Mouse (Mus musculus) liver, embryonic 11.5 days (tissue): ENCODE results near the gene Tln2. TPM values are rescaled to one million over a fixed set of nuclear protein-coding genes. Genes with fewer than 3 reads are reported as not detected.

Experiments used
- ATAC-seq: fragments of 200-750 bp; cut with Nextera tagmentation; replicated peaks from 2 replicates; pipeline ENCODE4 v1.8.0; 2017; ENCODE audit warnings: moderate number of reproducible peaks, mild to moderate bottlenecking, moderate TSS enrichment, moderate library complexity; ENCODE audit not compliant: low FRiP score
- DNase-seq: peaks from one replicate; pipeline ENCODE4 v3.0.0-alpha.2; 2017; ENCODE audit warnings: low spot score
- H3K27ac ChIP-seq: fragments of 300-500 bp; sonication (generic); 2 replicates; pipeline ENCODE4 v1.5.1; 2014; ENCODE audit warnings: mild to moderate bottlenecking, low read depth, low read length, control low read depth
- H3K27me3 ChIP-seq: fragments of 300-500 bp; sonication (generic); replicated peaks from 2 replicates; pipeline ENCODE4 v1.6.1; 2014; ENCODE audit warnings: low read length, mixed read lengths; ENCODE audit not compliant: control insufficient read depth, insufficient read depth
- H3K36me3 ChIP-seq: fragments of 300-500 bp; sonication (generic); 2 replicates; pipeline ENCODE4 v1.6.1; 2014; ENCODE audit warnings: mild to moderate bottlenecking, low read length, moderate library complexity, mixed read lengths; ENCODE audit not compliant: control insufficient read depth, insufficient read depth
- H3K4me1 ChIP-seq: fragments of 300-500 bp; sonication (generic); replicated peaks from 2 replicates; pipeline ENCODE4 v1.6.1; 2014; ENCODE audit warnings: low read length, mixed read lengths; ENCODE audit not compliant: control insufficient read depth, insufficient read depth
- H3K4me2 ChIP-seq: fragments of 300-500 bp; sonication (generic); 2 replicates; pipeline ENCODE4 v1.6.1; 2014; ENCODE audit warnings: mild to moderate bottlenecking, control low read depth, moderate library complexity
- H3K4me3 ChIP-seq: fragments of 300-500 bp; sonication (generic); 2 replicates; pipeline ENCODE4 v1.5.1; 2014; ENCODE audit warnings: low read depth, low read length, control low read depth
- H3K9ac ChIP-seq: fragments of 300-500 bp; sonication (generic); 2 replicates; pipeline ENCODE4 v1.6.1; 2014; ENCODE audit warnings: low read depth, low read length, control low read depth
- H3K9me3 ChIP-seq: fragments of 300-500 bp; sonication (generic); 2 replicates; pipeline ENCODE4 v1.6.1; 2016; ENCODE audit warnings: low read length, inconsistent platforms, mixed read lengths; ENCODE audit not compliant: control insufficient read depth
- WGBS: fragments of 180-500 bp; shearing (Covaris S2); extraction: QIAGEN DNeasy Blood & Tissue Kit; methylation state at CpG from one replicate; pipeline ENCODE4 v1.1.7; 2014; 5-methylcytosine and 5-hydroxymethylcytosine counted together
- polyA plus RNA-seq: library from polyadenylated mRNA; unstranded; fragments of >200 nt; fragmentation: Nextera tagmentation; extraction: Ambion mirVana; gene quantifications from 2 replicates; pipeline ENCODE4 v1.2.1, GENCODE M21; 2014

Gene Tln2
- polyA plus RNA-seq, 1 experiment from 2014 or later, result 12.7 TPM

DNA sequence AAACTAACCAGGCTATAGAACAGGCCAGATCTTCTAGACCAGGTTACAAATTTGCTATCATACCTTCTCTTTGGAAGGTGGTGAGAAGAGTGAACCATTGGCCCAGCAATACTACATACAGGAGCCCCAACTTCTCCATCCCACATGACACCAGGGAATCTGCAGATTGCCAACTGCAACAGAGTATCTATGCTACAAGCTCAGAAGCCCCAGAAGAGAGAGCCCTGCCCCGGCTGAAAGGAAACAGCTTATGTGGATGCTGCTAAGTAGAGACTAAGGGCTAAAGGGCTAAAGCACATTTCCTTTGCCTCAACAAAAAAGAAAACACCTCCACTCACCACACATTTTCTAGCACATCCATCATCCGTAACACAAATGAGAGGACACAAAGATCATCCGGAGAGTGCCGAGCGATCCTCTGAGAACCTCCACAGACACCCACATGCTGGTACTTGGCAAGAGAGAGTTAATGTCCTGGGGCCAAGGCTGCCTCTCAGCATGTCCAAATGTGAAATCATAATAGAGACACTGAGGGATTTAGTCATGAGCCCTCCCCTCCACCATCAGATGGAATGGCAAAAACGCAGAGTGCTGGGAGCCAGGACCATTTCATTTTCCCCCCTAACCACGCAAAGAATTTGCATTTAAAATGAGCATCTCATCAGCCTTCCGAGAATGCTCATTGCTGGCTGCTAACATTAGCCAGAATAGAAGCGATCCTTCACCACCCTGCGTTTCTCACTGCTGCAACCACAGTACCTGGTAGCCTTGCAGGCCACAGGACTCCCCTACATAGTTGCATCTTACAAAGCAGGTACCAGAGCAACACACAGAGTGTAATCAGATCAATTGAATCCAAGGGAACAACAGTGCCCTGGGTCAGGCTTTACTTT, 13.5 kb upstream of the Tln2 start:
- DNase-seq, result no peak
- Histone ChIP-seq H3K36me3 (no peaks in the 10 kb centered on the region), H3K4me2 (no peak overlapping the region), H3K4me1 (no peaks in the 10 kb centered on the region), H3K4me3 (no peak overlapping the region), H3K27ac (no peak overlapping the region), H3K9me3 (no peaks in the 10 kb centered on the region), H3K27me3 (no peaks in the 10 kb centered on the region), H3K9ac (no peak overlapping the region)
- 72% methylated on average over 10 of the region's 10 CpGs for WGBS
- ATAC-seq, result no peak

DNA sequence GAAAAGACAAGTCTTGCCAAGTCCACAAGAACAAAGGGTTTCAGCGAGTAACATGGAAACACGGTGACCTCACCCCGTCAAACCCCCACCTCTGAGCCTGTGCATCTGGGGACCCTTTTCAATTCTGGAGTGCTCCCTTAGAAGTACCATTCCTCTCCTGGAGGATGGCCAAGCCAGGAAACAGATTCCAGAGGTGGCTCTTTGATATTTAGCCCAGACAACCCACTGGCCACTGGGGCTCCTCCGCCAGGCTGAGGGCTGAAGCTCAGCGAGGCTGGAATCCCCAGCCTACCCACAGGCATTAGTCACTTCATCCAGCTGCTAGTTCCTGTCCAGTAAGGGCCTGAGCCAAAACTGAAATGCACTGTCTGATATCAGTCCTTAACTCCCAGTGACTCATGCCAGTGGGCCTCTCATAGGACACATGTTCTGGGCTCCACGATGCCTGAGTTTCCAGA, 6.3 kb upstream of the Tln2 start:
- H3K27me3 ChIP-seq, result no peaks in the 10 kb centered on the region
- no peak overlapping the region for H3K4me2 ChIP-seq
- DNase-seq (no peak), ATAC-seq (no peak)
- no peak overlapping the region for H3K9ac ChIP-seq
- no peak overlapping the region for H3K4me3 ChIP-seq
- no peak overlapping the region for H3K27ac ChIP-seq
- H3K4me1 ChIP-seq, result no peaks in the 10 kb centered on the region
- no peaks in the 10 kb centered on the region for H3K9me3 ChIP-seq
- WGBS, result 82% methylated on average over 6 of the region's 6 CpGs
- no peaks in the 10 kb centered on the region for H3K36me3 ChIP-seq

DNA sequence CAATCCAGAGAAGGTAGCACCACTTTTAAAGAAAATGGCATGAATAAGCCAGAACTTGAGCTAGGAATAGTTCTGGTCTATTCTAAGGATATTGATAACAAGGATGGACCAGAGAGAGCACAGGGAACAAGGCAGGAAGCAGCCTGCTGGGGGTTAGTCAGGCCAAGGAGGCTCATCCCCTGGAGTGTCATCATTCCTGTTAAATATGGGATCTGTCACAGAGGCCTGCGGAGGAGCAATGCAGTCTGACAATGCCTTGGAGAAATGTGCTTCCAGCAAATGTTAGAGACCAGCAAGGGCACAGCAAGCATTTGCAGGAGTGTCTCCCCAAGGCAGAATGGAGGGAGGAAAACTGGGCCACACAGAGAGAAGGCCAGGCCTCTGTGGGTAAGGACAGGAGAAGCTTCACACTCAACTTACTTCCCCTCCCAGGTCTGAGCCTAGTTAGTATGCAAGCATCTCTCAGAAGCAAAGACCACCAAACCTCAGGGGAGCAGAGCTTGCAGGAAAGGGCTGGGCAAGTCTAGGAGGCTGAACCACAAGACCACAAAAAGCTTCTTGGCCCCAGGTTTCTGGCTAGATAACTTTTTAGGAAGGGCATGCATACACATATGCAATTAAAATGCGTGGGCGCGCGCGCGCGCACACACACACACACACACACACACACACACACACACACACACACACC, 9.5 kb downstream of the Tln2 start:
- no peak for DNase-seq
- Histone ChIP-seq H3K36me3 (no peaks in the 10 kb centered on the region), H3K27me3 (no peaks in the 10 kb centered on the region), H3K4me3 (no peak overlapping the region), H3K4me1 (no peaks in the 10 kb centered on the region), H3K9ac (no peak overlapping the region), H3K9me3 (no peaks in the 10 kb centered on the region), H3K27ac (no peak overlapping the region), H3K4me2 (no peak overlapping the region)
- 89% methylated on average over 8 of the region's 8 CpGs for WGBS
- ATAC-seq, result no peak

DNA sequence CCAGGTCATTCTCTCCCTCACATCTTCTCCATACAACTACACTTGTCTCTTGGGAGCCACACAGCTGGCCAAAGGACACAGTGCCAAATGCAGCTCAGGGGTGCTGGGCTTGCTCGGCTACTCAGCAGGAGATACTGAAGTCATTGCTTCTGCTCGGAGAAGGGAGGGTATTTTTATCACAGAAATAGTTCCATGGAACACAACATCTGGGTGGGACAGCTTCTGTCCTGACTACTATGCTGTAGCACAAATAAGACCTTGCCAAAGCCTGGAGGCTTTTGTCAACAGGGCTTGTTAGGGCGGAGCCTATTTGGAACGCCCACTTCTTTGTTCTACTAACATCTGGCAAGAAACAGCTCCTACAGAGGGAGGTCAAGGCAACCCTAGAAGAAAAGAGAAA, 10.2 kb downstream of the Tln2 start:
- Histone ChIP-seq H3K27ac (no peak overlapping the region), H3K36me3 (no peaks in the 10 kb centered on the region), H3K9me3 (no peaks in the 10 kb centered on the region), H3K27me3 (no peaks in the 10 kb centered on the region), H3K9ac (no peak overlapping the region), H3K4me3 (no peak overlapping the region), H3K4me2 (no peak overlapping the region), H3K4me1 (no peaks in the 10 kb centered on the region)
- 58% methylated on average over 4 of the region's 4 CpGs for WGBS
- ATAC-seq, result no peak
- no peak for DNase-seq

DNA sequence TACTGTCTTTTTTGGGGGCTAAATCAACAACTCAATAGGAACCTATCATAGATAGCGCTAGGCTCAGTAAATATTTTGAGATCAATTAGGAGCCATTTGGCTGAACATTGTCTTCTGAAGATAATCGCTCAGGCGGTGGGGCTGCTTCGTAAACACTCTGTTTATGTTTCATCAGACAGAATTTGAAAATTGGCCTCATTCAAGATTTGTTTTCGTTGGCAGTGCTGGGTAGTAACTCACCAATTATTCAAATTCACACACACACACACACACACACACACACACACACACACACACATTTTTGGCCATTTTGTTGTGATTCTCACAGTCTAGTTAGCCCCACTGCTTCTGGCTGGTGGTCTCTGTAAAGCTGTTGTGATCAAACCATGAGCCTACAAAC, 12.9 kb downstream of the Tln2 start:
- no peaks in the 10 kb centered on the region for H3K4me1 ChIP-seq
- H3K4me3 ChIP-seq, result no peak overlapping the region
- WGBS, result 71% methylated on average over 5 of the region's 5 CpGs
- H3K27ac ChIP-seq, result no peak overlapping the region
- H3K4me2 ChIP-seq, result no peak overlapping the region
- no peak overlapping the region for H3K9ac ChIP-seq
- H3K36me3 ChIP-seq, result no peaks in the 10 kb centered on the region
- no peak for DNase-seq
- H3K27me3 ChIP-seq, result no peaks in the 10 kb centered on the region
- ATAC-seq, result no peak
- no peaks in the 10 kb centered on the region for H3K9me3 ChIP-seq

DNA sequence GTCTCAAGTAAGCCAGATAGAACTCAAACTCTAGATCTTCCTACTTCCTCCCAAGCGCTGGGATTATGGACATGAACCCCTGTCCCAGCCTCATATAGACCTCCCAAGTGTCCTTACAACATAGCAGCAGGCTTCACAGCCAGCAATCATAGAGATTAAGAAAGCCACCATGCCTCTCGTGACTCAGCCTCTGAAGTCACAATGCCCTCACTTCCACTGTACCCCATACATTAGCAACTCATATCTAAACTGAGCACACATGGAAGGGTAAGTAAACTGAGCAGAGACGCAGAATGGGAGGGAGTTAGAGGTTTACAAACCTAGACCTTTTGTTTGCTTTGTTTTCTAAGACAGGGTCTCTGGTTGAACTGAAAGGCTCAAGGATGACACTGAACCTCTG, 13.7 kb downstream of the Tln2 start:
- DNase-seq (no peak), ATAC-seq (no peak)
- H3K27me3 ChIP-seq, result no peaks in the 10 kb centered on the region
- no peak overlapping the region for H3K4me3 ChIP-seq
- no peaks in the 10 kb centered on the region for H3K9me3 ChIP-seq
- 78% methylated on average over 3 of the region's 3 CpGs for WGBS
- H3K4me2 ChIP-seq, result no peak overlapping the region
- no peaks in the 10 kb centered on the region for H3K36me3 ChIP-seq
- no peak overlapping the region for H3K27ac ChIP-seq
- no peaks in the 10 kb centered on the region for H3K4me1 ChIP-seq
- no peak overlapping the region for H3K9ac ChIP-seq

DNA sequence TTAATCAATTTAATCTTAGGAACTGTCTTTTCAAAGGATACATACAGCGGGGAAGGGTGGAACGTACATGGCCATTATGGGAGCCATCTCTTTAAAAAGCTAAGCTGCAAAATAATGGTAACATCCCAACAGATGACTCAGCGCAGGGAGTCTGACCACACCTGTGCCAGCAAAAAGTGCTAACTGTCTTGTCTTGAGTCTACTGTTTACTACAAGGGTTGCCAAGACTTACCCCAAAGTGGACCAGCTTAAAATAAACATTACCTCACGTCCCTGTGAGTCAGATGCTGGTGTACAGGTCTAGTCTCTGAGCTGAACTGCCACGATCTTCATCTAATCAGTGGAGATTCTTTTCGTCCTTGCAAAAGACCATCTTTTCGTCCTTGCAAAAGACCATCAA, 14.7 kb downstream of the Tln2 start:
- WGBS, result 58% methylated on average over 7 of the region's 7 CpGs
- Histone ChIP-seq H3K9ac (no peak overlapping the region), H3K27me3 (no peaks in the 10 kb centered on the region), H3K4me2 (no peak overlapping the region), H3K4me3 (no peak overlapping the region), H3K27ac (no peak overlapping the region), H3K4me1 (no peaks in the 10 kb centered on the region; the same call in 1 of the 2 replicates), H3K9me3 (no peaks in the 10 kb centered on the region), H3K36me3 (no peaks in the 10 kb centered on the region)
- no peak for ATAC-seq
- DNase-seq, result no peak

DNA sequence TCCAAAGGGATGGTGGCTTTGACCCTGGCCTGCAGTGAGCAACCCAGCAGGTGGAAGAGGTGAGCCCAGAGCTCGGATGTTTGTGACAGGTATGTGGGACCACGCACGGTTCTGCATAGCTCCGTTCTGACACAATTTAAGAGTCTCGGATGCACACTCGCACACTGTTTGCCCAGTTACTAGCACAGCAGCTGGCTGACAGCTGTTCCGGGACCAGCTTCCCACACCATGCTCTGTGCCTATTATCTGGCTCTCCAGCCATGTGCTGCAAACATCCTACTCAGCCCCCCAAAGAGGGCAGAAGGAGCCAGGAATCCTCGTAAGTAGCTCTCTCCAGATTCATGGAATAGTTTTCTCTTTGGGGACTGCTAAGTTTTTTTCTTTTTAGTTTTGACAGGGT, 17.6 kb downstream of the Tln2 start:
- no peaks in the 10 kb centered on the region for H3K36me3 ChIP-seq
- WGBS, result 78% methylated on average over 8 of the region's 8 CpGs
- DNase-seq, result no peak
- H3K27ac ChIP-seq, result no peak overlapping the region
- no peak overlapping the region for H3K4me3 ChIP-seq
- no peaks in the 10 kb centered on the region for H3K27me3 ChIP-seq
- H3K9me3 ChIP-seq, result no peaks in the 10 kb centered on the region
- no peaks in the 10 kb centered on the region; the same call in 1 of the 2 replicates for H3K4me1 ChIP-seq
- no peak overlapping the region for H3K9ac ChIP-seq
- no peak overlapping the region for H3K4me2 ChIP-seq
- no peak for ATAC-seq
